Mouse (Mus musculus): ENCODE measurements around the gene Olfr1396. TPM values are rescaled to one million over a fixed set of nuclear protein-coding genes. Genes with fewer than 3 reads are reported as not detected.

Gene Olfr1396
- polyA plus RNA-seq, 1 experiment from 2014 or later: not detected

DNA sequence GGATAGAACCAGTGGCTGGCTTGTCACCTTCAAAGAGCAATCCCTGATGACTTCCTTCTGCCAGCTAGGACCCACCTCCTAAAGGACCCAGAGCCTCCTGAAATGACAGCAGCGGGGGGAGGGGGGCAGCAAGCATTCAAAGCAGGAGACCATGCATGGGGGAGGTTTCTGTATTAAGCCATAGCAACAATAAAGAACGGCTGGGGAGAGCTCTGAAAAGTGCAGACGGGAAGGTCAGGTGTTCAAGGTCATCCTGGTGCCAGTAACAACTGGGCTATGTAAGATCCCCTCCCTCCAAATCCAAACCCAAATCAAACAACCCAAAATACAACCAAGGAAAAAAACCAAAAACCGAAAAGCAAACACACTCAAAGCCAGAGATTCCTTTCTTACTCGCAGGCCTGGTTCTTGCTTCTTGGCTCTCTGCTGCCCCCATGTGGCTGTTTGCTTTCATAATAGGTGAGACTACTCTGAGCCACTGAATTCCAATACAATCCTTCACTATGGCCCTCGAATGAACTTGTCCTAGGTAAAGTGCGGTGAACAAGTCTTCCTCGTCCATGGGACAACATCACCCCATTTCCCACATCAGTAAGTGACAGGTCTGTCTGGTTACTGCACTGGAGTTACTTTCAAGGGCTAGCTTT, 11.5 kb downstream of the Olfr1396 start:
- no peak overlapping the region for H3K4me2 ChIP-seq
- H3K4me3 ChIP-seq: no peak overlapping the region
- ATAC-seq (ENCODE audit: low read depth): peak; percentile 80
- H3K36me3 ChIP-seq: no peaks in the 10 kb centered on the region
- no peaks in the 10 kb centered on the region for H3K9me3 ChIP-seq
- WGBS: 18% methylated on average over 8 of the region's 8 CpGs
- no peaks in the 10 kb centered on the region for H3K4me1 ChIP-seq (replicated peaks)
- H3K27me3 ChIP-seq: no peaks in the 10 kb centered on the region
- H3K9ac ChIP-seq: no peak overlapping the region
- no peak overlapping the region for H3K27ac ChIP-seq (replicated peaks)

DNA sequence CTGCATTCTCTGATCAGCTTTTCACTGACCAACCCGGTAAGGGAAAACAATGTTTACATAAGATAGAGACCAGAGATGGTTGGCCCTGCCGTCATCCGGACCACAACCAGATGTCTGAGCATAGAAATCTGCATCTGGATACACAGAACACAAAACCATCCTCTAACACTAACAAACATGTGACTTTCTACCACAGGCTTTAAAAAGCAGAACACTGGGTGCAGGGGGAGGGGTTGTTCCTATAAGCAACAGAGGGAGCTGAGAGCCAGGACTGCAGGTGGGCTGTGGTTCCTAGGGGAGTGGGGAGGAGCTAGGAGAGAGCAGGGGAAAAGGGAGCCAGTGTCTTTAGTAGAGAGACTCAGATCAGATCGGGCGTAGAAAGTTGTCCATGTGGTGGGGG, 13.2 kb downstream of the Olfr1396 start:
- Histone ChIP-seq H3K27me3 (no peaks in the 10 kb centered on the region), H3K27ac (replicated peaks) (no peak overlapping the region), H3K9ac (no peak overlapping the region), H3K36me3 (no peaks in the 10 kb centered on the region), H3K4me2 (no peak overlapping the region), H3K4me3 (no peak overlapping the region), H3K9me3 (no peaks in the 10 kb centered on the region), H3K4me1 (replicated peaks) (no peaks in the 10 kb centered on the region)
- ATAC-seq (ENCODE audit: low read depth): no peak
- 65% methylated on average over 5 of the region's 5 CpGs for WGBS

DNA sequence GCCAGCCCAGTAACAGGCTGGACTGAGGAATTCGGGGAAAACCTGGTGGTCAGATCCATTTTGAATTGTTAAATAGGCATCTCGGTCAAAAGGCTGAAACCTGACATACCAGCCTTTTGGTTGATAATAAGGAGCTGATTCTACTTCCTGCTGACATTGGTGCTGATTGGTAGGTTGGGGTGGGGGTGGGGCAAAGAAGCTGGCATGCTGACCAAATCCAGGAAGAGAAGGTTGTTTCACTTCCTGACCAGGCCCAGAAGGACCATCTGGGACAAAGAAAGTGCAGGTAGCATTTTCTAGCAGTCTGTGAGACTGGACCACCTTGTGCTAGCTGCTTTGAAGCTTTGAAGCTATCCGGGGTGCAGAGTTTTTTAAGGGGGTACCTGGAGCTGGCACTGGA, 14.3 kb downstream of the Olfr1396 start:
- Histone ChIP-seq H3K9me3 (no peaks in the 10 kb centered on the region), H3K27me3 (no peaks in the 10 kb centered on the region), H3K4me2 (no peak overlapping the region), H3K4me1 (replicated peaks) (no peaks in the 10 kb centered on the region), H3K4me3 (no peak overlapping the region), H3K36me3 (no peaks in the 10 kb centered on the region), H3K27ac (replicated peaks) (no peak overlapping the region), H3K9ac (no peak overlapping the region)
- 88% methylated on average over 3 of the region's 3 CpGs for WGBS
- no peak for ATAC-seq (ENCODE audit: low read depth)

DNA sequence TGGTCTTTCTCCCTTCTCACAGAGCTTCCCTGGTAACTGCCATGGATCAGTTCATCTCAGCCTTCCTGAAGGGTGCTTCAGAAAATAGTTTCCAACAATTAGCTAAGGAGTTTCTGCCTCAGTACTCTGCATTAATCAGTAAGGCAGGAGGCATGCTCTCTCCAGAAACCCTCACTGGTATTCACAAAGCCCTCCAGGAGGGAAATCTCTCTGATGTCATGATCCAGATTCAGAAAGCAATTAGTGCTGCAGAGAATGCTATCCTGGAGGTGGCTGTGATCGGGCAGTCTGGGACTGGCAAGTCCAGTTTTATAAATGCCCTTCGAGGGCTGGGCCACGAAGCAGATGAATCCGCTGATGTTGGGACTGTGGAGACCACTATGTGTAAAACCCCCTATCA, 19.3 kb downstream of the Olfr1396 start:
- ATAC-seq (ENCODE audit: low read depth): no peak

DNA sequence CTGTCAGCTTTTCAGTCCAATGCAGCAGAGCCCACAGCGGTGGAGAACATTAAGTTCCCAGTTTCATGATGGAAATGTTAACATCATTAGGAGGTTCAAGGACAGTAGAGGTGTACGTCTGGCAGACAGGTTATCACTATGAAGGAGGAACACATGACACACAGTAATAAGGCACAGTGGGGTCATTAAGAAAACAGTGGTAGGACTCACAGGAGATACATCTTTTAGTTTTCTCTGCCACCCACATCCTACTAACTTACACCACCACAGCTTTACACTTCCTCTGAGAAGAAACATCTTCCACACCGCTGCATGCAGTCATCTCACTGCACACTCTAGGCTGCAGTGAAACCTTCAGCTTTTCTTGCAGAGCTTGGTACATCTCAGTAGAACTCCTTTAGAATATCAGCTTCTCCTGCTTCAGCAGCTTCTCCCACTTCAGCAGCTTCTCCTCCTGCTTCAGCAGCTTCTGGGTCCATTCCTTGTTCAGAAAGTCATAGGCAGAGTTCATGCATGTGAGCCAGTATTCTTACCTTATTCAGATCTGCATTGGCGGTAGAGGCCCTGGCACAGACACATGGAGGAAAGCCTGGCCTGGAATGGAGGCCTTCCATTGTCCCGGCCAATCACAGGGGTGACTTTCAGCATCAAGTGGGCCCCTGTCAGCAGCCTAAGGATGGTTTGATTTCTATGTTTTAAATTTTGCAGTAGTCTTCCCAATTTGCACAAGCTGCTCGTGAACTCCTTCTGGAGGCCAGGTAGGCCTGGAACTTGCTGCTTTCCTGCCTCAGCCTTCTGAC, 20.6 kb downstream of the Olfr1396 start:
- no peaks in the 10 kb centered on the region for H3K9me3 ChIP-seq
- no peaks in the 10 kb centered on the region for H3K27me3 ChIP-seq
- no peak overlapping the region for H3K27ac ChIP-seq (replicated peaks)
- 89% methylated on average over 6 of the region's 6 CpGs for WGBS
- ATAC-seq (ENCODE audit: low read depth): no peak
- no peak overlapping the region for H3K9ac ChIP-seq
- no peaks in the 10 kb centered on the region for H3K4me1 ChIP-seq (replicated peaks)
- H3K4me2 ChIP-seq: no peak overlapping the region
- H3K36me3 ChIP-seq: no peaks in the 10 kb centered on the region
- H3K4me3 ChIP-seq: no peak overlapping the region

More for the DNA sequence above, 19.3 kb downstream of the Olfr1396 start:
- no peaks in the 10 kb centered on the region for H3K36me3 ChIP-seq
- H3K9me3 ChIP-seq: no peaks in the 10 kb centered on the region
- H3K4me3 ChIP-seq: no peak overlapping the region
- H3K4me1 ChIP-seq (replicated peaks): no peaks in the 10 kb centered on the region
- H3K27me3 ChIP-seq: no peaks in the 10 kb centered on the region
- WGBS: 93% methylated on average over 4 of the region's 4 CpGs
- H3K27ac ChIP-seq (replicated peaks): no peak overlapping the region
- H3K9ac ChIP-seq: no peak overlapping the region
- H3K4me2 ChIP-seq: no peak overlapping the region

DNA sequence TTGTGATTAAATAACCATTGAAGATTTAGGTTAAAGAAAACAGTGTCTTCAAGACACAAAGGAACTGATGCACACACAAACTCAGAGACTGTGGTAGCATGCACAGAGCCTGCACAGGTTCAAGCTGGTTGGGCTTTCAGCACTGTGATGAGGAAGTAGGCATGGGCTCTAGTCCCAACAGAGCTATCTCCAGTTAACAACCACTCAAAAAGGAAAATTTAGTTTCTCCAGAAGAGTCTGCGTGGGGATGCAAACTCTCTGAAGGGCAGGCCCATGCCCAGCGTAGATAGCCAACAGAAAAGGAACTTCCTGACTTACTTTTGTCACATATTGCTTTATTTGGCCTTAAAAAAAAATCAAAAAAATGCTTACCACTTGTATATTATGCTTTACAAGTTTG, 21.9 kb downstream of the Olfr1396 start:
- Histone ChIP-seq H3K4me2 (no peak overlapping the region), H3K27me3 (no peaks in the 10 kb centered on the region), H3K9ac (no peak overlapping the region), H3K36me3 (no peaks in the 10 kb centered on the region), H3K4me3 (no peak overlapping the region), H3K9me3 (no peaks in the 10 kb centered on the region), H3K4me1 (replicated peaks) (no peaks in the 10 kb centered on the region), H3K27ac (replicated peaks) (no peak overlapping the region)
- WGBS: 92% methylated on average over 2 of the region's 2 CpGs
- no peak for ATAC-seq (ENCODE audit: low read depth)

DNA sequence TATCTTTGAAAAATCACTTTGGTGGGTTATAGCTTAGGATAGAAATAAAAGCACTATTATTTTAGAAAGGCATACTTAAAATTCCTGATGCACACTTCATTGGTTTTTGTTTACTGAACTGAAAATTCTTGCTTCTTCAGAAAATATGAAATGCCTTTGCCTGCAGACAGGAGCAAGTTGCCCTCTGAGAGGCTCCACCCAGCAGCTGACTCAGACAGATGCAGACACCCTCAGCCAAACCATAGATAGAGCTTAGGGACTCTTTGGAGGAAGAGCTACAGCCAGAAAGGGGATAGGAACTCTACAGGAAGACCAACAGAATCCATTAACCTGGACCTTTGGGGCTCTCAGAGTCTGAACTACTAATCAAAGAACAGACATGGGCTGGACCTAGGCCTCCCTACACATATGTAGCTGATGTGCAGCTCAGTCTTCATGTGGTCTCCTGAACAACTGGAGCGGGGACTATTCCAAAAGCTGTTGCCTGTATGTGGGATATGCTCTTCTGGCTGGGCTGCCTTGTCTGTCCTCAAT, 22.6 kb downstream of the Olfr1396 start:
- WGBS: 93% methylated on average over 1 of the region's 1 CpGs

DNA sequence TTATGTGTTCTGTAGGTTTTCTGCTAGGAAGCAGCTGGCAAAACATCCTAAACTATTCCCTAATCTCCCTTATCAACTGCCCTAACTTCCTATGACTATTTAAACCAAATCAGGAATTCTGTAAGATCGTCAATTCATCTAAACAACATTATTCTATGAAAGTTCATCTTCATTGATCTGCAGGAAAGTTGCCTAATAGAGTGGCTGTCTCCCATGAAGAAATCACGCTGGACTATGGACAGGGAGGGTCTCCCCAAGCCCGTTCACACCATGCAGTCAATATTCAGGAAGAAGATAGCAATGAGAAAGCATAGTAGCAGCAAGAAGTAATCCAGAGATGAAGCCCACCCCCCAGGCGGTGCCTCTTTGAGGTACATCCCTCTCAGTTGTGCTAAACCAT, 23.5 kb downstream of the Olfr1396 start:
- no peak overlapping the region for H3K27ac ChIP-seq (replicated peaks)
- H3K4me2 ChIP-seq: no peak overlapping the region
- H3K36me3 ChIP-seq: no peaks in the 10 kb centered on the region
- H3K27me3 ChIP-seq: no peaks in the 10 kb centered on the region
- no peak for ATAC-seq (ENCODE audit: low read depth)
- no peak overlapping the region for H3K4me3 ChIP-seq
- 84% methylated on average over 4 of the region's 4 CpGs for WGBS
- H3K4me1 ChIP-seq (replicated peaks): no peaks in the 10 kb centered on the region
- no peaks in the 10 kb centered on the region for H3K9me3 ChIP-seq
- no peak overlapping the region for H3K9ac ChIP-seq

More for the DNA sequence above, 22.6 kb downstream of the Olfr1396 start:
- no peak overlapping the region for H3K9ac ChIP-seq
- no peaks in the 10 kb centered on the region for H3K36me3 ChIP-seq
- no peaks in the 10 kb centered on the region for H3K4me1 ChIP-seq (replicated peaks)
- no peak for ATAC-seq (ENCODE audit: low read depth)
- H3K4me3 ChIP-seq: no peak overlapping the region
- no peaks in the 10 kb centered on the region for H3K9me3 ChIP-seq
- H3K4me2 ChIP-seq: no peak overlapping the region
- H3K27me3 ChIP-seq: no peaks in the 10 kb centered on the region
- no peak overlapping the region for H3K27ac ChIP-seq (replicated peaks)

DNA sequence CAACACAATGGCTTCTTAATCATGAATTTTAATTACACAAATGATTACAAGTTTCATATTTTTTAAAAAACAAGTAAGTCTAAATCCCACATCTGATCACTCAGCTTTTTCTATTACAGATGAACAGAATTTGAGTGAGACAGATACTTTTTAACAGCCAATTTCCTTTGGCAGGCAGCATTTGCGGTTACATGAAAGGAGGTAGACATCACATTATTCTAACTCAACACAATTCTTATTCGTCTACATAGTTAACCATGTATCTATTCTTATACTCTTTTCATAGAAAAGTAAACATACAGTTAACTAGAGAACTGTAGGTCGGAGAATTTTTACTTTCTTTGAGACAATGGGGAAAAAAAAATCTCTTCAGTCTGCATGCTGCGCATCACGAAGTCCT, 24.1 kb downstream of the Olfr1396 start:
- H3K4me2 ChIP-seq: no peak overlapping the region
- no peaks in the 10 kb centered on the region for H3K9me3 ChIP-seq
- no peak for ATAC-seq (ENCODE audit: low read depth)
- no peaks in the 10 kb centered on the region for H3K4me1 ChIP-seq (replicated peaks)
- 90% methylated on average over 5 of the region's 5 CpGs for WGBS
- H3K4me3 ChIP-seq: no peak overlapping the region
- H3K36me3 ChIP-seq: no peaks in the 10 kb centered on the region
- H3K9ac ChIP-seq: no peak overlapping the region
- H3K27ac ChIP-seq (replicated peaks): no peak overlapping the region
- H3K27me3 ChIP-seq: no peaks in the 10 kb centered on the region

DNA sequence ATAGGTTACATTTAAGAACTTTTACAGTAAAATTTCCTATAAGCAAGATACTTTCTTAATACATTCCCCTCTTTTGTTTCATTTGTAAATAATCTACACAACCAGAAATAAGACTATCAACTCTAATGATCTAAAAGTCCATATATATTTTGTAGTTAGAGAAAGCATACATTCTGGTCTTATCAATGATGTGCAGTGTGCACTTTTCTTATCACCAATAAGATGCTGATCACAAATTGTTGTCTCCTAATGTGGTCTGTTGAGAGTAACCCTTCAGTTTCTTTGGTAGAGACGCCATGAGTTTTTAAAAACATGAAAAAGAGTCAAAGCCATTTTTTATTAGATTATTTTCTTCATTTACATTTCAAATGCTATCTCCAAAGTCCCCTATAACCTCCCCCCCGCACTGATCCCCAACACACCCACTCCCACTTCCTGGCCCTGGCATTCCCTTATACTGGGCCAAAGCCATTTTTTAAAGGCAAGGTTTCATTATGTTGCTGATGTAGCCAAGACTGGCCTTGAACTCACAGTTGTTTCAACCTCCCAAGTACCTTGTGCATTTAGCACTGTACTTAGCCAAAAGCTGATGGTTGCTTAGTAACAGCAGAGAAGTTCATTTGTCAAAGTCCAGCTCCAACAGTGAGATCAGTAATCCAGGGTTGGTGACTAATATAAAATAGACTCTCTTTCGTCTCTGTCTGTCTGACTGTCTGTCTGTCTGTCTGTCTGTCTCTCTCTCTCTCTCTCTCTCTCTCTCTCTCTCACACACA, 24.8 kb downstream of the Olfr1396 start:
- Histone ChIP-seq H3K4me1 (replicated peaks) (no peaks in the 10 kb centered on the region), H3K27ac (replicated peaks) (no peak overlapping the region), H3K4me3 (no peak overlapping the region), H3K9me3 (no peaks in the 10 kb centered on the region), H3K4me2 (no peak overlapping the region), H3K9ac (no peak overlapping the region), H3K27me3 (no peaks in the 10 kb centered on the region), H3K36me3 (no peaks in the 10 kb centered on the region)
- no peak for ATAC-seq (ENCODE audit: low read depth)
- WGBS: 90% methylated on average over 3 of the region's 3 CpGs

DNA sequence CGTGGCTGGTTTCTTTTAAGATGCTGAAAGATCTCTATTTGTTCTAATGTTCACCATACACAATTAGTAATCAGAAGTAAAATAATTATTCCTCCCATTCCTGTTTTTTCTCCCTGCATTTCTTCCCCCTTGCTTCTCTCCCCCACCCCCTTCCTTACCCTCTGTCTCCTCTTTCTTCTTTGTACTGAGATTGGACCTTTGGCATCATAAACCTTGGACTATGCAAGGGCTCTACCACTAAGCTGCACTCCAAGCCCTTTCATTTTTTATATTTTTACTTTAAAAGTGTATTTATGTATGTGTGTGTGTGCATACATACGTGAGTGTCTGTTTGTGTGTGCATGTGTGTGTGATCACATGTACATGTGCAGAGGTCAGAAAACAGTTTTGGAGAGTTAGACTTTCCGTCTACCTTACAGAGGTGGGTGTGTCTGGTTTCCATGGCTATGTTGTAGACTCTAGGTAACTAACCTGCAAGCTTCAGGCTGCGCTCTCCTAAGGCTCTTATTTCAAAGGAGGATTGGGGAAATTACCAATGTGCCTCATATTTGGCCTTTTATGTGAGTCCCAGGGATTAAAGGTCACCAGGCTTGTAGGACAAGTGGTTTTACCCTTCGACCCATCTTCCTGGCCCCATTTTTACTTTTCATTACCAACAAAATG, 25.6 kb downstream of the Olfr1396 start:
- no peak overlapping the region for H3K4me2 ChIP-seq
- no peaks in the 10 kb centered on the region for H3K9me3 ChIP-seq
- no peak overlapping the region for H3K4me3 ChIP-seq
- no peak overlapping the region for H3K9ac ChIP-seq
- H3K36me3 ChIP-seq: no peaks in the 10 kb centered on the region
- ATAC-seq (ENCODE audit: low read depth): no peak
- H3K27me3 ChIP-seq: no peaks in the 10 kb centered on the region
- no peak overlapping the region for H3K27ac ChIP-seq (replicated peaks)
- WGBS: 94% methylated on average over 5 of the region's 5 CpGs
- H3K4me1 ChIP-seq (replicated peaks): no peaks in the 10 kb centered on the region
